Mouse (Mus musculus) megakaryocyte, embryonic 14.5 days (primary cell): ENCODE measurements around the gene Sema4d. TPM values are rescaled to one million over a fixed set of nuclear protein-coding genes. Genes with fewer than 3 reads are reported as not detected.

Experiments
- H3K27me3 ChIP-seq: replicated peaks from 2 replicates; pipeline ENCODE3; 2012; ENCODE audit warnings: inconsistent platforms
- H3K36me3 ChIP-seq: replicated peaks from 2 replicates; pipeline ENCODE3; 2012; ENCODE audit warnings: low read length, inconsistent platforms, mixed read lengths
- H3K4me1 ChIP-seq: 2 replicates; pipeline ENCODE4 v1.6.1; 2012; ENCODE audit warnings: inconsistent platforms
- H3K4me3 ChIP-seq: replicated peaks from 2 replicates; pipeline ENCODE3; 2012; ENCODE audit warnings: moderate library complexity, mild to moderate bottlenecking, inconsistent platforms
- H3K9me3 ChIP-seq: 2 replicates; pipeline ENCODE4 v1.6.1; 2012; ENCODE audit warnings: inconsistent platforms
- FLI1 ChIP-seq: IDR thresholded peaks from 2 replicates; pipeline ENCODE4 v1.6.1; 2012; ENCODE audit warnings: low read length, inconsistent platforms, mixed read lengths
- GATA1 ChIP-seq: IDR thresholded peaks from 3 replicates; pipeline ENCODE4 v1.6.1; 2012; ENCODE audit warnings: mixed read lengths, low read length, inconsistent platforms, borderline replicate concordance
- polyA plus RNA-seq: library from polyadenylated mRNA; stranded (reverse); fragments of >175 nt; gene quantifications from 2 replicates; pipeline ENCODE4 v1.2.3, GENCODE M21; 2012; ENCODE audit warnings: low replicate concordance; ENCODE audit not compliant: insufficient read depth

Gene Sema4d
- polyA plus RNA-seq, 1 experiment = 55.2 TPM

GRCm38 (mm10) chr13:51743855-51744254, 49.7 kb downstream of the Sema4d start:
- Histone ChIP-seq H3K4me3 (no peak overlapping the region), H3K36me3 (peaks cover 94% of the 10 kb centered on the region), H3K27me3 (no peaks in the 10 kb centered on the region), H3K4me1 (peaks cover 100% of the 10 kb centered on the region), H3K9me3 (0 out of 2 replicates have a peak, but pooled peaks cover 7% of the 10 kb centered on the region)
- TF ChIP-seq GATA1 = no peak

- Histone ChIP-seq H3K9me3 (0 out of 2 replicates have a peak, but pooled peaks cover 7% of the 10 kb centered on the region), H3K4me1 (peaks cover 100% of the 10 kb centered on the region), H3K4me3 (peak overlapping the region; percentile 74), H3K27me3 (no peaks in the 10 kb centered on the region), H3K36me3 (peaks cover 86% of the 10 kb centered on the region)
- TF ChIP-seq GATA1 (no peak), FLI1 (no peak)
Measured at GRCm38 (mm10) chr13:51742551-51743052, 50.9 kb downstream of the Sema4d start.

GRCm38 (mm10) chr13:51740776-51741175, 52.8 kb downstream of the Sema4d start:
- Histone ChIP-seq H3K4me3 (no peak overlapping the region), H3K27me3 (no peaks in the 10 kb centered on the region), H3K9me3 (0 out of 2 replicates have a peak, but pooled peaks cover 7% of the 10 kb centered on the region), H3K36me3 (peaks cover 73% of the 10 kb centered on the region), H3K4me1 (peaks cover 100% of the 10 kb centered on the region)
- no peak for TF ChIP-seq GATA1
- TF ChIP-seq FLI1 = no peak

GRCm38 (mm10) chr13:51739713-51740112, 53.8 kb downstream of the Sema4d start:
- peak overlapping the region; percentile 43 for H3K4me3 ChIP-seq
- H3K36me3 ChIP-seq = peaks cover 68% of the 10 kb centered on the region
- H3K4me1 ChIP-seq = peaks cover 100% of the 10 kb centered on the region
- TF ChIP-seq FLI1 = no peak
- no peak for TF ChIP-seq GATA1
- no peaks in the 10 kb centered on the region for H3K27me3 ChIP-seq
- H3K9me3 ChIP-seq = 0 out of 2 replicates have a peak, but pooled peaks cover 7% of the 10 kb centered on the region

- Histone ChIP-seq H3K4me3 (peak overlapping the region; percentile 90), H3K9me3 (0 out of 2 replicates have a peak, but pooled peaks cover 7% of the 10 kb centered on the region), H3K27me3 (no peaks in the 10 kb centered on the region), H3K36me3 (peaks cover 65% of the 10 kb centered on the region), H3K4me1 (peaks cover 100% of the 10 kb centered on the region)
- no peak for TF ChIP-seq GATA1
- TF ChIP-seq FLI1 = no peak
Measured at GRCm38 (mm10) chr13:51738531-51739117, 54.9 kb downstream of the Sema4d start.

GRCm38 (mm10) chr13:51737949-51738513, 55.5 kb downstream of the Sema4d start:
- peaks cover 64% of the 10 kb centered on the region for H3K36me3 ChIP-seq
- H3K9me3 ChIP-seq = 0 out of 2 replicates have a peak, but pooled peaks cover 7% of the 10 kb centered on the region
- peaks cover 100% of the 10 kb centered on the region for H3K4me1 ChIP-seq
- H3K27me3 ChIP-seq = no peaks in the 10 kb centered on the region
- TF ChIP-seq GATA1 (peak; percentile 75; the same call in 1 of the 3 replicates), FLI1 (no peak)
- H3K4me3 ChIP-seq = peak overlapping the region; percentile 90

- peak overlapping the region; percentile 90 for H3K4me3 ChIP-seq
Measured at GRCm38 (mm10) chr13:51737033-51737948, 56.3 kb downstream of the Sema4d start.

GRCm38 (mm10) chr13:51736007-51736911, 57.3 kb downstream of the Sema4d start:
- peak; percentile 30; the same call in 1 of the 2 replicates for TF ChIP-seq FLI1
- no peak for TF ChIP-seq GATA1
- peaks cover 66% of the 10 kb centered on the region for H3K36me3 ChIP-seq
- peak overlapping the region; percentile 90 for H3K4me3 ChIP-seq
- H3K27me3 ChIP-seq = no peaks in the 10 kb centered on the region
- 0 out of 2 replicates have a peak, but pooled peaks cover 7% of the 10 kb centered on the region for H3K9me3 ChIP-seq
- H3K4me1 ChIP-seq = peaks cover 100% of the 10 kb centered on the region

More at GRCm38 (mm10) chr13:51737033-51737948, 56.3 kb downstream of the Sema4d start:
- Histone ChIP-seq H3K4me1 (peaks cover 100% of the 10 kb centered on the region), H3K36me3 (peaks cover 66% of the 10 kb centered on the region), H3K27me3 (no peaks in the 10 kb centered on the region), H3K9me3 (0 out of 2 replicates have a peak, but pooled peaks cover 7% of the 10 kb centered on the region)
- no peak for TF ChIP-seq GATA1
- no peak for TF ChIP-seq FLI1
